Mouse (Mus musculus) regulatory T cell (primary cell): ENCODE measurements around the gene Shisal1.

Experiments
- in situ Hi-C: fragments of 300-600 bp; cut with MboI, MseI; formaldehyde crosslinking; loops from one replicate; pipeline ENCODE4 v1.15.1; 2025; ENCODE audit warnings: high pct_unique_total_duplicates

Gene Shisal1

GRCm38 (mm10) chr15:84446997-84447396 lies at the start of gene Shisal1:
Shisal1 (minus strand) TSS chr15:84447097.
- in situ Hi-C loops, result loop anchor here (10.0 kb wide), 1 partner anchor 1248 kb away; no protein-coding TSS in a partner anchor

DNA sequence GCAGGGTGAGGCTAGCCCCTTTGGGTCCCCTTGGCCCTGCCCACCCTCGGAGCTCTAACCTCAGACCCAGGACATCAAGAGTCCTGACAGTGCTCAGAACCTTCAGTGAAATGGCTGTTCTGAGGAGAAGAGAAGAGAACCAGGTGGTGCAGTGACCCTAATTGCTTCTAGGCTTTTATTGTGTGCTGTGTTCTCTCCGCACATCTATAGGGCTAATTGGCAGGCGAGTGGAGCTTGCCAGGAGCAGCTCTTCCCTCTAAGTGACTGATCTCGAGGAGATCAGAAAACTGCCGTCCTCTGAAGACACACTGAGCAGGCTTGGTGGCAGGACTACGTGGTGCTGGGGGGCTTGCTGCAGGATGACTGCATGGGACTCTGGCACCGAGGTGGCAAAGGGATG lies 43.6 kb upstream of the Shisal1 start:
- in situ Hi-C loops, result loop anchor here (10.0 kb wide), 1 partner anchor 1266 kb away; no protein-coding TSS in a partner anchor

DNA sequence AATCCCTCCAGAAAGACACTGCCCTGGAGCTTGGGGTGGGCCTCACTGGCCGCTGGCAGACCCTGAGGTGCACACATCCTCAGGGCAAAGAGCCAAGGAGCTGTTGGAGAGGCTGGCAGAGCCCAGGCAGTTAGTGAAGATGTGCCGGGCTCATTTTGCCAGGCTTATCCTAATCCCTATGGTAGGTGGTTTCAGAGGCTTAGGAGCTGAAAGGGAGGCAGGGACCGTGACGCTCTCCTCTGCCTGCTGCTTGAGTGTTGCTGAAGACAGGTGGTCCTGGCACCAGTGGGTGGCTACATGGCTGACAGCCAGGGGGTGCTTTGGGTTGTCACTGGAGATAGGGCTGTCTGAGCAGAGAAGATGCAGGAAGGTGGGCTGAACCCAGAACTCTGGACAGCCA lies 37.4 kb upstream of the Shisal1 start:
- in situ Hi-C loops, result no loop called here

GRCm38 (mm10) chr15:84483622-84484021 lies 36.7 kb upstream of the Shisal1 start:
- in situ Hi-C loops, result no loop called here

DNA sequence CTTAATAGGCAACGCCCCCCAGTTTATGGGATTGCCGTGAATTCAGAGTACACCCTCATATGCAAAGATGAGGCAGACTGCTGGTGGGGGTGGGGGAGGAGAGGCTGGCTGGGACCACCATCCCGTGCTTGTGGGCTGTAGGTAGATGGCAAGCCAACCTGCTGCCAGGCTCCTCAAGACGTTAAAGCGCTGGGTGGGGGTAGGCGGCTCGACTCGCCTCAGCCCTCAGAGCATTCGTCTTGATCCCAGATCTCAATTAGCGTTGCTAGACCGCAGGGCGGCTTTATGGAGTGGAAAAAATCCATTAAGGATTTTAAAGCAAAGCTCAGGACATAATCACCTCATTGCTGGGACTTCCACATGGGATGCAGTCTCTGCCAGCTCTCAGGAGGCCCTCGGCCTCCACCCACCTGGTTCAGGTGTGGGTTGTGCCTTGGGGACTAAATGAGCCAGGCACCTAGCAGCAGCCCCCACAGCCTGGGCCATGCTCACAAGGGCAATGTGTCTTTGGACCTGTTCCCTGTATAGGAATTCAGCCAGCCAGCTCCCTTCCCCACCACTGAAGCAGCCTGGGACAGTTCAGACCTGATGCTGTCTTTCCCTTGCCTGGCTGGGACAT lies 34.5 kb upstream of the Shisal1 start:
- in situ Hi-C loops, result no loop called here

- in situ Hi-C loops, result no loop called here
Measured at GRCm38 (mm10) chr15:84469391-84469790, 22.5 kb upstream of the Shisal1 start.

- in situ Hi-C loops, result no loop called here
Measured at GRCm38 (mm10) chr15:84467761-84468160, 20.9 kb upstream of the Shisal1 start.

GRCm38 (mm10) chr15:84466458-84467267 lies 19.8 kb upstream of the Shisal1 start:
- in situ Hi-C loops, result no loop called here

DNA sequence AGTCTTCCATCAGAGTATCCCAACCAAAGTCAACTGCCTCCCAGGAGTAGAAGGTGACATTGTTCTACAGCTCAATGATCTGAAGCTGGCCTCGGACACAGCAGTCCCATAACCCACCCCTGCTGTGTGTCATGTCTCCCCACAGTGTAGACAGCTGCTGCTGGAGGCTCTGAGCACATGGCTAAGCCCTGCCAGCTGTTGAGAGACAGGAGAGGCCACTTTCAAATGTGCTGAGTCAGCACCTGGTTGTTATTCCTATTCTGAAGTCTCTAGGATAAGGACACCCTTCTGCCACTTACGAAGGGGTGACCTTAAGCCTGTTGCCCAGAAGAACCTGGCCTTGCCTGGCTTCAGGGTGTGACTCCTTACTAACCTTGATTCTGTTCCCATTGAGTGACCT lies 14.5 kb upstream of the Shisal1 start:
- in situ Hi-C loops, result no loop called here

GRCm38 (mm10) chr15:84458983-84459382 lies 12.1 kb upstream of the Shisal1 start:
- in situ Hi-C loops, result no loop called here

DNA sequence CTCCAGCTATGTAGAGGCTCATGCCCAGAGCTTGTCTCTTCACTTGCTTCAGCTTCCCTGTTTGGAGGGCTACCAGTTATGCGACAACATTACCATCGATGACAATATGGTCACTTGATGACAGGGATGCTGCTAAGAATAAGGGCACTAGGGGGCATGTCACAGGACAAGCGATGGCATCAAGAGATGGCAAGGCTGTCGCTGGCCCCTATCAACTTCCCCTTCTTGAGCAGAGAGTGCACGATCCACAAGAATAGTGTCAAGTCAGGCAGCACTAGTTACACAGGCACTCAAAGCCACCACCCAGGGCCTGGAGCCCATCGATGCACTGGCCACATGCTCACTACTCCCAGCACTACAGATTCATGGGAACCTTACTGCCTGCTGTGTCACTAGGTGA lies 8.4 kb upstream of the Shisal1 start:
- in situ Hi-C loops, result no loop called here

DNA sequence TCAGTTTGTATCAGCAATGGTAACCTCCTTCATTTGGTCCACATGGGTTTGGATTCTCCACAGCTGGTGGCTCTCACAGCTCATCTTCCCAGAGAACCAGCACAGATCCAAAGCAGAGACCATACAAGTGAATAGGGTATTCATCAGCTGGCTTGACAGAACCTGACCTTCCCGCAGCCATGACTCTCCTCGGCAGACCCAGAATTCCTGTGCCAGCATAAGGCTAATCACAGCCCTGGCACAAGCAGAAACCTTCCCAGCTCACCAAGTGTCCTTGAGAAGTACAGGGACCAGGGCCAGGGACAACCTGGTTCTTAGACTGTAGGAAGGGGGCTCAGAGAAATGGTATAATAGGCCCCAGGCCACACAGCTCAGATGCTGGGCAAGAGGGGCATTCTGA lies 6.2 kb upstream of the Shisal1 start:
- in situ Hi-C loops, result no loop called here

DNA sequence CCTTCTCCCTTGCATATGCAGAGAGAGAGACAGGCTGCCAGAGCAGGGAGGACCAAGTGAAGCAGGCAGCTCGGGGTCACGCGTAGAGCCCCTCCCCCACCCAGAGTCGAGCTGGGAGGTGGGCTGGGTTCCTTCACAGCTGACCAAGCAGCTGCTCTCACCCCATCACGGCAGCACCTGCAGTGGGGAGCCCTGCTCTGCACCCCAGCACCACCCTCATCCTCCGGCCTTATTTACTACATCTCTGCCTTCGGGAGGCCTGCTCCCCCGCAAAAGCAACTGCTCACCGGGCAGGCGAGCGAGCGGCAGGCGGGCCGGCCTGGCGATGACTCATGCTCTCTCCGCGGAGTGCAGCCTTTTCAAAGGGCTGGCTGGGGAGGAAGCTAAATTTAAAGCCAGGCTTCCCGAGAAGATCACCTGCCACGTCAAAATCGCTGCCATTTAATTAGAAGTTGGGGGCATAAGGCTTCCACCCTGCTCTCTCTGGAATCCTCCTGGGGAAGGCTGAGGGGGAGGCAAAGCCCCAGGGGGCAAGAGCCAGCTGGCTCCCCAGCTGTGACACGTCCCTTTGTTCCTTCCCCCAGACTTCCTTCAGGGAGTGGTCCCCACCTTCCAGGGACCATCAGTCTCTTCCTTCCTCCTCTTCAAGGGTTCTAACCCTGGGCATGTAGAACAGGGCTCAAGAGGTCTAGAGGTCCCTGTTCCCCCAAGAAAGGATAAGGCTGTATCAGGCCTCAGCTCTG lies 3.7 kb upstream of the Shisal1 start:
- in situ Hi-C loops, result no loop called here

GRCm38 (mm10) chr15:84445812-84446716 lies 833 bp downstream of the Shisal1 start:
- in situ Hi-C loops, result loop anchor here (10.0 kb wide), 1 partner anchor 1249 kb away; no protein-coding TSS in a partner anchor

- in situ Hi-C loops, result loop anchor here (10.0 kb wide), 1 partner anchor 1251 kb away; no protein-coding TSS in a partner anchor
Measured at GRCm38 (mm10) chr15:84444181-84444580, 2.7 kb downstream of the Shisal1 start.

- in situ Hi-C loops, result loop anchor here (10.0 kb wide), 1 partner anchor 1251 kb away; no protein-coding TSS in a partner anchor
Measured at GRCm38 (mm10) chr15:84443631-84444030, 3.3 kb downstream of the Shisal1 start.

DNA sequence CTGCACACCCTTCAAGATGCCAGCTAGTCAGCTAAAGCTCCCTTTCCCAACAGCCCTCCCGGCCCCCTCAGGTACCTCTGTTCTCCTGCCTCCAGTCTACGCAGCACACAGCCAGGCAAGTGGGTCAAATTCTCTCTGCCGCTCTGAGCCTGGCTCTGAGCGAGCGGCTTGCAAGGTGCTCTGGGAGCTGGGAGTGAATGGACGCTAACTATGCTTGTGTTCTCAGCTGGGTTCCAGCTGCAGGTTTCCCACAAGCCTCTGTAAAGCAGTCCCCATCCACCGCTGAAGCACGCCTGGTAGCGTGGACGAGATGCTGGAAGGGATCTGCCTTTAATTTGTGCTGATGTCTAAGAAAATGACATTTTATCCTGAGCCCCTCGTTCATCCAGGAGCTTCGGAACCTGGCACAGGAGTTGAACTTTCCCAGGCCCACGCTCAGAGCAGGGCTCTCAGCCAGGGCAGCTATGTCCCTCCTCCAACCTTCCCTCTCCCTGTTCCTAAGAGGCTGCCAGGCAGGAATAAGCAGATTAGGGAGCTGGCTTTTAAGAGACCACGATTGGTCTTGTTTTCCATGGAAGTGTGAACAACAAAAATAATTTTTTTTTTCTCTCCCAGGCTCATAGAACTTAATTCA lies 5.1 kb downstream of the Shisal1 start:
- in situ Hi-C loops, result loop anchor here (10.0 kb wide), 1 partner anchor 1253 kb away; no protein-coding TSS in a partner anchor

- in situ Hi-C loops, result loop anchor here (10.0 kb wide), 1 partner anchor 1254 kb away; no protein-coding TSS in a partner anchor
Measured at GRCm38 (mm10) chr15:84440820-84441219, 6.1 kb downstream of the Shisal1 start.

GRCm38 (mm10) chr15:84433586-84434185 lies 13.2 kb downstream of the Shisal1 start:
- in situ Hi-C loops, result no loop called here

DNA sequence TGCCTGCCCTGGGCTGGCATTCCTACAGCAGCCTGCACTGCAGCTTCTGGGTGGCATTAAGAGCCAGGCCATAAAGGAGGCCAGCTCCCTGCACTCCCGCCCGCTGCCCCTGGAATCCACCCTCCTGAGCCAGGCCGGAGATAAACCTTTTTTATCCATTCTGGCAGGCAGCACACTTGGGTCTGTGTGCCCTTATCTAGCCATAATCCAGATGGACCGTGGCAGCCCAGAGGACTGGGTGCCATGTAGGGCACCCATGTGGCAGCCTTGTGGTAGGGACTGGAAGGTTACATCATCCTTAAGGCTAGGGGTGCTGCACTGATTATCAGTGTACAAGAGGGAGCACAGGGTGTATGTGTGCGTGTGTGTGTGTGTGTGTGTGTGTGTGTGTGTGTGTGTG lies 16.4 kb downstream of the Shisal1 start:
- in situ Hi-C loops, result no loop called here
